Mouse (Mus musculus): ENCODE data around the gene Nop2.
"Not testable (repeated sequence)": the region's sequence is repeated elsewhere in the genome, so short reads cannot be mapped to it uniquely, and the experiment has no call there.

Nop2 gene

DNA sequence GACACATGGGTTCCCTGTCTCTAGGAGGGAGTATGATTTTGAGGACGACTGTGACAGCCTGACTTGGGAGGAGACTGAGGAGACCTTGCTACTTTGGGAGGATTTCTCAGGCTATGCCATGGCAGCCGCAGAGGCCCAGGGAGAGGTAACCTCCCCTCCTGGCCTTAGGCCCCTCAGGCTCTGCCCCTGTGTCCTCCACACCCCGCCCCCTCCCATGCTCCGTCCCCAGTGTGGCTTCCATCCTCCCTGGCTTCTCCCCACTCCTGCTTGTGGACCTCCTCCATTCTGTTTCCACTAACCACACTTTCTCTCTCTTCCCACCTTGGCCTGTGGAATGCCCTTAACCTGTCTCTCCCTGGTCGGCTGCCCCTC, 21.3 kb downstream of the Nop2 start:
- no peak for DNase-seq (ENCODE audit: low read depth, low spot score)

DNA sequence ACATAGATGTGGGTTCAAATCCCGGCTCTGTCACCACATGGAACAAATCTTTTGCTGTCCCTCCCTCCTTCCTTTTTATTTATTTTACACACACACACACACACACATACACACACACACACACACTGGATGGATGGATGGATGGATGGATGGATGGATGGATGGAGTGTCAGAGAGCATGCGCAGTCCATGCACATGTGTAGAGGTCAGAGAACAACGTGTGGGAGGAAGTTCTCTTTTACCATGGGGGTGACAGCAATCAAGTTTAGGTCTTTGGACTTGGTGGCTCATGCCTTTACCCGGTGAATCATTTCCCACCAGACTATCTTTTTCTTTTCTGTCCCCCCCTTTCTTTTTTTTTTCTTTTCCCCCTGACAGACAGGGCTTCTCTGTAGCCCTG, 22.0 kb downstream of the Nop2 start:
- DNase-seq (ENCODE audit: low read depth, low spot score): no peak

DNA sequence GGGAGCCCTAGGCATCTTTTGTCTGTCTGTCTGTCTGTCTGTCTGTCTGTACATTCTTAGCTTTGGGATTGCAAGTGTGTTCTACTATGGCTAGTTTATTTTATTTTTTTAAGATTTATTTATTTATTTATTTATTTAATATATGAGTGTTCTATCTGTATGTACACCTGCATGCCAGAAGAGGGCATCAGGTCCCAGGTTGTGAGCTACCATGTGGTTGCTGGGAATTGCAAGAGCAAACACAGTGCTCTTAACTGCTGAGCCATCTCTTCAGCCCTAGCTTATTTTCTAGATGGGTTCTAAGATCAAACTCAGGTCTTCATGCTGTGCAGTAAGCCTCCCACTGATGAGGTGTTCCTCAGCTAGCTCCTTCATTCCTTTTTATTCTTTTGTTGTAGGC, 22.8 kb downstream of the Nop2 start:
- DNase-seq (ENCODE audit: low read depth, low spot score): no peak

DNA sequence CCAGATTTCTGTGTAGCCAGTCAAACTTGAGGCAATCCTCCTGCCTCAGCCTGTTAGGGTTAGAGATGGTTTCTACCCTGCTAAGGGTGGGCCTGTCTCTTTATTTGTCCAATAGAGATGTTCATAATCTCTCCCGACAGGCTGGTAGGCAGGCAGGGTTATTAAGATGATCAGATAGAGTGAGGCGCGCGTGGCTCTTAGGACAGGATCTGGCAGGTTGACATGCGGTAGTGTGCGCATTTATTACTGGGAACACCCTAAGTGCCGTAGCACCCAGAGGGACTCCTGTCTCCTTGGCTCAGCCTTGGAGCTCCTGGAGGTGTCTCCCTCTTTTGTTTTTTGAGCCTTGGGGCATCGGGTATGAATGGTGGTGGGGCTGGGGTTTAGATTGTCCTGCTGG, 23.6 kb downstream of the Nop2 start:
- no peak for DNase-seq (ENCODE audit: low read depth, low spot score)

- no peak for DNase-seq (ENCODE audit: low read depth, low spot score)
Measured at GRCm38 (mm10) chr6:125156491-125156890, 24.8 kb downstream of the Nop2 start.

GRCm38 (mm10) chr6:125156903-125157614, 25.4 kb downstream of the Nop2 start:
- DNase-seq (ENCODE audit: low read depth, low spot score): no peak

DNA sequence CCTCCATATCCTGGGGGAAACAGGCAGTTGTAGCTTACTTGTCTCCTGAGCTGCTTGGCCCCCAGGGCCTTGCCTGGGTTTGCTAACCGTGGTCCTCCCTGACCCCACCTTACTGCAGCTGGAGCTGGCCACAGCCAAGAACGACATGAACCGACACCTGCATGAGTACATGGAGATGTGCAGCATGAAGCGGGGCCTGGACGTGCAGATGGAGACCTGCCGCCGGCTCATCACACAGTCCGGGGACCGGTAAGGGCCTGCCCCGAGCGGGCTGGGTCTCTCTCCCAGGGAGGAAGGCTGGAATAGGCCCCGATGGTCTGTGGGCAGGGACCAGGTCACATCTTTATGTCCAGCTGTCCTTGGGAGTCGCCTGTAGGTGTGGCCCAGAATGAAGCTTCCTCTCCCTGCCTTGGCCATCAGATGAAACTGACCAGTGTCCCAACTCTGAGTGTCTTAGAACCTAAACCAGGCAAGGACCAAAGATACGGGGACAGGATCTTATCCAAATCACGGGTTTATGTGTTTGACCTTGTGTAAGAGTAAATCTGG, 27.3 kb downstream of the Nop2 start:
- no peak for DNase-seq (ENCODE audit: low read depth, low spot score)

DNA sequence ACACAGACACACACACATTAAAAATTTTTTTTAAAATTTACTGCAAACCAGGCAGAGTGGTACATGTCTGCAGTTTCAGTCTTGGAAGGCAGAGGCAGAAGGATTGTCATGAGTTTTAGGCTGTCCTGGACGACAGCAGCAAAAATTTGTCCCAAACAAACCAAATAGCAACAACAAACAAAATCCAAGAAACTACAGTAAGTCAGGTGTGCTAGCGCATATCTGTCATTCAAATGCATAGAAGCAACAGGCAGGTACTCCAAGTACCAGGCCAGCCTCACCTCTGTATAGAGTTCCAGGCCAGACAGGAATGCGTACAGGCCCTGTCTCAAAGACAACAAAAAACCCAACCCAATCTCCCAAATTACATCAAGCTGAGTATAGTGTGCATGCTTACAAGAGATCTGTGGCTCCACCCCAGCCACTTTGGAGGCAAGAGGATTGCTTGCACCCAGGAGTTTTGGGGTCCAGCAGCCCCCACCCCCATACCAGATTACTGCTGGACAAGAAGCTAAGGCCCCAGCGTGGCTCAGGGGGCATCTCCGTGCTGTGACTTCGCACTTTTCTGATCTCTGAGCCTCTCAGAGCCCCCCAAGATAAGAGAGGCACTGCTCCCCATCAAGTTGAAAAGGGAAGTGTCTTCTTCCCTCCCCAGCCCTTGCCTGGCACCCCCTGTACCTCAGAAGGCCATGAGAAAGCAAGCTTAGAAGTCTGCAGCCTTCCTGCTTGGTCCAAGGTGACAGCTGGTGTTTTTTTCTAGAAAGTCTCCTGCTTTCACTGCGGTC, 28.3 kb downstream of the Nop2 start:
- DNase-seq (ENCODE audit: low read depth, low spot score): no peak

- DNase-seq (ENCODE audit: low read depth, low spot score): no peak
Measured at GRCm38 (mm10) chr6:125160558-125160853, 28.8 kb downstream of the Nop2 start.

DNA sequence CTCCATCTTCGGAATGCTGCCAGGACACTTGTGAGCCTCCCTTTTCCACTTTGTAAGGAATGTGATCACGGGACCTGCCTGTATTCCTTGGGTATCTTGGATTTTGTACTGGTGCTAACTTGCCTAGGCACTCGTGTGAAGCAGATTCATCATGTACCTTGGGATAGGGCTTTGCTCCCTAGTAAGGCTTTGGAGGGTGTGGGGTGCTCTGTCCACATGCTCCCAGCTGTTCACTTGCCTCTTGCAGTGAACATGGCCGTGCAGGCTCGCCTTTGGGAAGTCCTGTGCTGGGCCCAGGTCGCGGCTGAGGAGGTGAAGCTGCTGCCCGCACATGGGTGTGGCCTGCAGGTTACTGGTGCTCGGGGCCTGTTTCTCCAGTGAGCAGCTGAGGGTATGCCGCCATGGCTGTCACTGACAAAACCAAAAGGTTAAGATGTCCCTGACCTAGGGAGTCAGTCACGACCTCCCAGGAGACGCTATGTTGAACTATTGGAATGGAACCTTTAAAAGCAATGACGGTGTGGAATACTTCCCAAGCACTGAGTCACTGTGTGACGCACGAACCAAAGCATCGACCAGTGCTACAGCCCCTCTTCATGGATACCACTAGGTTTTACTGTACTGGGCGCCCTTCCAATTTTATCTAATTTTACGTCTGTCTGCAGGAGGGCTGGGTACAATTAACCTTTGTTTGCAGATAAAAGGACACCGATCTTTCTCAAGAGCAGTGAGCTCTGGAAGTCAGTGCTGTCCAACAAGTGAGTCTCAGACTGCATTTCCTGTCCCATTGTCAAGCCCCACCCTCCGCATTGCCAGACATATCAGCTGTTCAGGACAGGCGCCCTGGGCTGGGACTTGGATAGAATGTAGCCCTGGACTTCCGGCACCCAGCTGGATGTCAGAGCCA, 29.4 kb downstream of the Nop2 start:
- DNase-seq (ENCODE audit: low read depth, low spot score): peak; percentile 86

- DNase-seq (ENCODE audit: low read depth, low spot score): not testable (repeated sequence)
Measured at GRCm38 (mm10) chr6:125161971-125162370, 30.3 kb downstream of the Nop2 start.

DNA sequence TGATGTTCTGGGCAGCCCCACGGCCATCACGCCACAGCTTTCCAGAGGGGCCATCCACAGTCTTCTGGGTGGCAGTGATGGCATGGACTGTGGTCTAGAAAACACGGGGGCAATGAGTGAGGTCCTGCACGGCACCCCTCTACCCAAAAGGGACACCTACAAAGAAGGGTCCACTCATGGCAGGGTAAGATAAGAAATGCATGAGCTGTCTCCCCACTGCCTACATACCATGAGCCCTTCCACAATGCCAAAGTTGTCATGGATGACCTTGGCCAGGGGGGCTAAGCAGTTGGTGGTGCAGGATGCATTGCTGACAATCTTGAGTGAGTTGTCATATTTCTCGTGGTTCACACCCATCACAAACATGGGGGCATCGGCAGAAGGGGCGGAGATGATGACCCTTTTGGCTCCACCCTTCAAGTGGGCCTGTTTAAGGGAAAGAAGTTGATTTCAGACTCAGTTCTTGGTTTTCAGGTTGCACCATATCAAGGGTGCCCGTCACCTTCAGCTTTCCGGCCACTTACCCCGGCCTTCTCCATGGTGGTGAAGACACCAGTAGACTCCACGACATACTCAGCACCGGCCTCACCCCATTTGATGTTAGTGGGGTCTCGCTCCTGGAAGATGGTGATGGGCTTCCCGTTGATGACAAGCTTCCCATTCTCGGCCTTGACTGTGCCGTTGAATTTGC, 31.1 kb downstream of the Nop2 start:
- DNase-seq (ENCODE audit: low read depth, low spot score): not testable (repeated sequence)

DNA sequence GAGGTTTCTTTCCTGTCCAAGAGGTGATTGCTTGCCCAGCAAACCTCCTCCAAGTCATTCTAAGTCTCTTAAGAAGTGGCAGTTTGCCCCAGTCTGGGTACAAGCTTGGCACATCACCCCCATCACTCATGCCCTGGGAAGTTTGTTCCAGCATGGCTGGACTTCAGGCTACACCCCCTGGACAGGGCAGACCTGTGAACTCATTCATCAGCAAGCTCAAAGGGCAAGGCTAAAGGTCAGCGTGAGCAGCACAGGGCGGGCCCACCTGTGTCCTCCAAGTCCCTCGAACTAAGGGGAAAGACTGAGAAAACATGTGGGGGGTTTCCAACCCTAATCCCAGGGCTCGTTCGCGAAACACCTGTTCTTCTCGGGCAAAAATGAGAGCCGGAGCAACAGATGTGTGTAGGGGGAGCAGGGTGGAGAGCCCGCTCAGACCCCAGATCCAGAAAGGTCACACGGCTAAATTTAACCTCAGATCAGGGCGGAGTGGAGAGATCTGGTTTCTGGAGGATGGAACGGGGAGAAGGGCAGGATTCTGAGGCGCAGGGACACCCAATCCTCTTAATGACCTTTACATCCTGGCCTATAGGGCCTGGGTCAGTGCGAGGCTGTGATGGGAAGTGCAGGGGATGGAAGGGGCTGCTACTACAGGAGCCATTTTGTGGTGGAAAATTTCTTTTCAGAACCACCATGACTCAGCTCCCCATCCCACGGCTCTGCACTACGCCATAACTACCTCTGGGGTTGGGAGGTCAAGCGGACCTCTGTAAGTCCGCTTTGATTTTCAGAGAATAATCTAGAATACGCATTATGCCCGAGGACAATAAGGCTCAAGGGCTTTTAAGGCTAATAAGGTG, 32.3 kb downstream of the Nop2 start:
- peak; percentile 94 for DNase-seq (ENCODE audit: low read depth, low spot score)

DNA sequence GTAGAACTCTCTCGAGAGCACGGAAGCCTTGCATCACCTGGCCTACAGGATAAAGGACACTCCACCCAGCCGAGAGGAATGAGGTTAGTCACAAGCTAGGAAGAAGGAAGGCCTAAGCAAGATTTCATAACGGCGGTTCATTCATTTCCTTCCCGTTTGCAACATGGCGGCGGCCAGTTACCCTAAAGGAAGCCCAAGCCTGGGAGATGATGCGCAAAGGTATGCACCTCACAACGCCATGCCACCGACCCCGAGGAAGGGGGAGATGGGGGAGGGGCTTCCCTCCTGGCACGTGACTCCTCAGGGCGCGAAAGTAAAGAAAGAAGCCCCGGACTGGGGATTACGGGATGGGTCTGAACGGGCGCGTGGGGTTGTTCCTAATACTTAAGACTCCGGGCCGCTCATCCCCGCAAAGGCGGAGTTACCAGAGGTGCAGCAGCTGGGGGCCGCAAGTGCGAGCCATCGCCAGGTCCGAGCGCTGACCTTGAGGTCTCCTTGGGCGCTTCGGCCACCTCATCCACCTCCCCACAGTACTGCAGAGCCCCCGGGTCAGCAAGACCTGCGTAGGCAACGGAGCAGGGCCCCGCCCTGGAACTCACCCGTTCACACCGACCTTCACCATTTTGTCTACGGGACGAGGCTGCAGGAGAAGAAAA, 33.1 kb downstream of the Nop2 start:
- peak; percentile 82 for DNase-seq (ENCODE audit: low read depth, low spot score)

DNA sequence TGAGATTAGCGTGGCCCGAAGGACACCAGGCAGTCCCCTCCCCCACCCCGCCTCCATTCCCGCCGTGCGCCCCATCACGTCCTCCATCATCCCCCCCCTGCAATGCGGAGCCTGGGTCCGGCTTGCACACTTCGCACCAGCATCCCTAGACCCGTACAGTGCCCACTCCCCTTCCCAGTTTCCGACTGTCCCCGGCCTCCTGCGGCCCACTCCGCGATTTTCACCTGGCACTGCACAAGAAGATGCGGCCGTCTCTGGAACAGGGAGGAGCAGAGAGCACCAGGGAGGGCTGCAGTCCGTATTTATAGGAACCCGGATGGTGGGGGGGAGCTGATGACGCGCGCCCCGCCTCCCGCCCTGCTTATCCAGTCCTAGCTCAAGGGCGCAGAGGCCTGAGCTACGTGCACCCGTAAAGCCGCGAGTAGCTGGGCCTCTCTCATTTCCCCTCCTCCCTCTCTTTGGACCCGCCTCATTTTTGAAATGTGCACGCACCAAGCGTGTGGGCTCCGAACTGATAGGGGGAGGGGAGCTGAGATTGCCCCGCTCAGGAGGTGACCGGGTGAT, 33.7 kb downstream of the Nop2 start:
- DNase-seq (ENCODE audit: low read depth, low spot score): peak; percentile 99

GRCm38 (mm10) chr6:125166051-125166751, 34.5 kb downstream of the Nop2 start, which contains the start of gene Gapdh:
TSS of gene Gapdh (minus strand) at chr6:125166467.
- DNase-seq (ENCODE audit: low read depth, low spot score): peak; percentile 96

DNA sequence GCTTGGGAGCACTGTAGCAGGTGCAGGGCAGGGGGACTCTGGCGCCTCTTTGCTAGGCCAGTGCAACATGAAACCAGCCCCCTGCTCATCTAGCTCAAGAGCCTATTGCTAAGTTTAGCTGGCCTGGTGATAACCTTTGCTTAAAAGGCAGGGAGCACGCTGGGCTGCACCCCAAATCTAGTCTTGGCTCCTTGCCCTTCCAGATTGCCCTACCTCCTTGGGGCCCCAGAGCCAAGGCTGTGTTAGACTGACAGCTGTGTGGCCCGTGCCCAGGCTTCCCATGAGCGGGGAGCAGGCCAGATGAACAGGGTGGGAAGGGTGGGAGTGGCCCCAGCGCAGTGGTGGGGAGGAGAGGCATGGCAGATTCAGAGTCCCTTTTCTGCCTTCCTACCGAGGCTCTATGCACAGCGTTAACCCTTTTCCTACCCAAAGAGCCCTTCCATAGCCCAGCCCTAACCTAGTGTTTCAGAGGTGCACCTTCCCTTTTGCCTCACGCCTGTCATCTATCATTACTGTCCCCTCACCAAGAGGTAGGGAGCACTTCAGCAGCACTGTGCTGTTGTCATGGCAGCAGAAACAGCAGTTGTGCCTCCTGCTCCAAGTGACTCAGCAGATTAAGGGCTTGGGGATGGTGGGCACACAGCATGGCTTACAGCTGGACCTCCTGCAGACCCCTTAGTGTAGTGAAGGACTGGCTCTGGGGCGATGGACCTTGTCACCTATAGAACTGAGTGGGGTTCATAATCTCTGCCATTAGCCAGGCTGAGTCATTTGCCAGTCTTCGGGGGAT, 35.3 kb downstream of the Nop2 start:
- DNase-seq (ENCODE audit: low read depth, low spot score): peak; percentile 97

GRCm38 (mm10) chr6:125168086-125168485, 36.4 kb downstream of the Nop2 start:
- no peak for DNase-seq (ENCODE audit: low read depth, low spot score)
